Mouse (Mus musculus) liver, embryonic 14.5 days (tissue): ENCODE results near the gene Tbc1d13. TPM values are rescaled to one million over a fixed set of nuclear protein-coding genes. Genes with fewer than 3 reads are reported as not detected.

ENCODE experiments used
- ATAC-seq: fragments of 200-750 bp; cut with Nextera tagmentation; 2 replicates; pipeline ENCODE4 v1.8.0; 2017; ENCODE audit warnings: moderate number of reproducible peaks, mild to moderate bottlenecking, moderate library complexity; ENCODE audit not compliant: insufficient read depth
- DNase-seq, 3 experiments: peaks; one replicate each; pipeline ENCODE4 v3.0.0-alpha.2; 2012 to 2013; ENCODE audit warnings: low read depth in 3 of 3, low spot score in 3 of 3
- H3K27ac ChIP-seq: fragments of 300-500 bp; sonication (generic); 2 replicates; pipeline ENCODE4 v1.5.1; 2014; ENCODE audit warnings: moderate library complexity, mild to moderate bottlenecking, control low read depth, inconsistent platforms
- H3K27me3 ChIP-seq: fragments of 300-500 bp; sonication (generic); 2 replicates; pipeline ENCODE4 v1.6.1; 2014; ENCODE audit warnings: mild to moderate bottlenecking, low read length, moderate library complexity; ENCODE audit not compliant: control insufficient read depth, insufficient read depth
- H3K36me3 ChIP-seq: fragments of 300-500 bp; sonication (generic); replicated peaks from 2 replicates; pipeline ENCODE4 v1.6.1; 2014; ENCODE audit warnings: low read depth; ENCODE audit not compliant: control insufficient read depth, insufficient read depth
- H3K4me1 ChIP-seq, 2 experiments: fragments of 200-500 bp in 1 of 2; fragments of 300-500 bp in 1 of 2; sonication (generic) in 1 of 2; replicated peaks; 2 replicates each; pipeline ENCODE4 v1.6.1; 2012 to 2014; ENCODE audit warnings: antibody characterized with exemption in 1 of 2, inconsistent platforms in 1 of 2, low read length in 1 of 2; ENCODE audit not compliant: control insufficient read depth in 2 of 2, insufficient read depth in 2 of 2
- H3K4me2 ChIP-seq: fragments of 300-500 bp; sonication (generic); 2 replicates; pipeline ENCODE4 v1.6.1; 2014; ENCODE audit warnings: low read depth, mild to moderate bottlenecking, control low read depth, moderate library complexity
- H3K4me3 ChIP-seq, 2 experiments: fragments of 200-500 bp in 1 of 2; fragments of 300-500 bp in 1 of 2; sonication (generic) in 1 of 2; 2 replicates each; pipeline ENCODE4 v1.5.1; 2012 to 2014; ENCODE audit warnings: low read depth in 2 of 2, low read length in 2 of 2, mild to moderate bottlenecking in 2 of 2, control low read depth in 1 of 2, inconsistent platforms in 1 of 2, moderate library complexity in 1 of 2; ENCODE audit not compliant: insufficient read depth in 1 of 2
- H3K9ac ChIP-seq: fragments of 300-500 bp; sonication (generic); replicated peaks from 2 replicates; pipeline ENCODE4 v1.6.1; 2014; ENCODE audit warnings: mild to moderate bottlenecking, control low read depth, moderate library complexity
- H3K9me3 ChIP-seq: fragments of 300-500 bp; sonication (generic); 2 replicates; pipeline ENCODE4 v1.6.1; 2016; ENCODE audit warnings: low read length, mixed read lengths; ENCODE audit not compliant: control insufficient read depth
- CTCF ChIP-seq: IDR thresholded peaks from 2 replicates; pipeline ENCODE4 v1.5.1; 2016; ENCODE audit warnings: antibody characterized with exemption, low read depth, control low read depth
- EP300 ChIP-seq: IDR thresholded peaks from 2 replicates; pipeline ENCODE4 v1.6.1; 2016; ENCODE audit warnings: antibody characterized with exemption, low read depth
- WGBS: fragments of 180-500 bp; shearing (Covaris S2); extraction: QIAGEN DNeasy Blood & Tissue Kit; methylation state at CpG from one replicate; pipeline ENCODE4 v1.1.7; 2014; ENCODE audit not compliant: insufficient replicate concordance; 5-methylcytosine and 5-hydroxymethylcytosine counted together
- polyA plus RNA-seq, 2 experiments: library from polyadenylated mRNA; depleted of rRNA in 1 of 2; stranded (reverse) in 1 of 2; unstranded in 1 of 2; fragments of >200 nt; fragmentation: Nextera tagmentation in 1 of 2; extraction: Ambion mirVana in 1 of 2; gene quantifications; 2 replicates each; pipeline versions ENCODE4 v1.2.1 to v1.2.3; 2012 to 2014

Tbc1d13 gene
- polyA plus RNA-seq, 2 experiments, result 3.9 to 11.3 TPM

- Histone ChIP-seq H3K4me2 (no peak overlapping the region), H3K4me3 (no peak overlapping the region), H3K4me1 (peaks cover 9 to 16% of the 10 kb centered on the region in 2 experiments), H3K36me3 (peaks cover 9% of the 10 kb centered on the region), H3K27me3 (no peaks in the 10 kb centered on the region), H3K9me3 (no peaks in the 10 kb centered on the region), H3K9ac (no peak overlapping the region), H3K27ac (no peak overlapping the region)
- TF ChIP-seq EP300 (no peak), CTCF (no peak)
- peak; percentile 31; the same call in 1 of the 2 replicates for ATAC-seq
- no peak for DNase-seq
- 23% methylated on average over 5 of the region's 5 CpGs for WGBS
Measured at GRCm38 (mm10) chr2:30112564-30112963, 21.0 kb upstream of the Tbc1d13 start.

- Histone ChIP-seq H3K4me2 (no peak overlapping the region), H3K4me1 (peaks cover 0 to 10% of the 10 kb centered on the region in 2 experiments; a peak in 2 of 4 replicates), H3K27me3 (no peaks in the 10 kb centered on the region), H3K27ac (no peak overlapping the region), H3K9ac (no peak overlapping the region), H3K9me3 (no peaks in the 10 kb centered on the region), H3K4me3 (no peak overlapping the region), H3K36me3 (no peaks in the 10 kb centered on the region)
- no peak for ATAC-seq
- TF ChIP-seq EP300 (no peak), CTCF (no peak)
- WGBS, result 65% methylated on average over 6 of the region's 6 CpGs
- DNase-seq, result no peak
Measured at GRCm38 (mm10) chr2:30119641-30120051, 13.9 kb upstream of the Tbc1d13 start.

- H3K27me3 ChIP-seq, result no peaks in the 10 kb centered on the region
- no peak overlapping the region for H3K9ac ChIP-seq
- TF ChIP-seq EP300, result no peak
- TF ChIP-seq CTCF, result no peak
- H3K27ac ChIP-seq, result no peak overlapping the region
- H3K9me3 ChIP-seq, result no peaks in the 10 kb centered on the region
- H3K4me3 ChIP-seq, result no peak overlapping the region
- ATAC-seq, result no peak
- 76% methylated on average over 4 of the region's 4 CpGs for WGBS
- H3K4me2 ChIP-seq, result no peak overlapping the region
- H3K4me1 ChIP-seq, result peaks cover 5 to 16% of the 10 kb centered on the region in 2 experiments
- H3K36me3 ChIP-seq, result no peaks in the 10 kb centered on the region
- no peak for DNase-seq
Measured at GRCm38 (mm10) chr2:30120269-30120668, 13.3 kb upstream of the Tbc1d13 start.

- Histone ChIP-seq H3K4me2 (no peak overlapping the region; the same call in 1 of the 2 replicates), H3K27ac (no peak overlapping the region), H3K4me1 (peaks cover 5 to 17% of the 10 kb centered on the region in 2 experiments), H3K36me3 (no peaks in the 10 kb centered on the region), H3K9me3 (no peaks in the 10 kb centered on the region), H3K27me3 (no peaks in the 10 kb centered on the region), H3K4me3 (no peak overlapping the region), H3K9ac (no peak overlapping the region)
- DNase-seq, result no peak
- no peak for ATAC-seq
- TF ChIP-seq CTCF, result no peak
- TF ChIP-seq EP300, result no peak
- 77% methylated on average over 5 of the region's 5 CpGs for WGBS
Measured at GRCm38 (mm10) chr2:30122766-30123165, 10.8 kb upstream of the Tbc1d13 start.

GRCm38 (mm10) chr2:30123729-30124471 is 9.6 kb upstream of the Tbc1d13 start:
- DNase-seq (no peak), ATAC-seq (no peak)
- WGBS, result 2% methylated on average over 44 of the region's 44 CpGs
- no peaks in the 10 kb centered on the region for H3K9me3 ChIP-seq
- peak overlapping the region; percentile 95 for H3K9ac ChIP-seq
- H3K4me2 ChIP-seq, result peak overlapping the region; percentile 87
- no peaks in the 10 kb centered on the region for H3K27me3 ChIP-seq
- H3K36me3 ChIP-seq, result no peaks in the 10 kb centered on the region
- TF ChIP-seq EP300 (no peak), CTCF (no peak)
- H3K4me1 ChIP-seq, result peaks cover 5 to 17% of the 10 kb centered on the region in 2 experiments
- H3K4me3 ChIP-seq, result peak overlapping the region; percentile 82 to 87
- H3K27ac ChIP-seq, result peak overlapping the region; percentile 90
